Mouse (Mus musculus) liver, embryonic 14.5 days (tissue): ENCODE data around the gene Taf11. TPM values are rescaled to one million over a fixed set of nuclear protein-coding genes. Genes with fewer than 3 reads are reported as not detected.

Experiments used
- ATAC-seq: fragments of 200-750 bp; cut with Nextera tagmentation; 2 replicates; pipeline ENCODE4 v1.8.0; 2017; ENCODE audit warnings: moderate number of reproducible peaks, mild to moderate bottlenecking, moderate library complexity; ENCODE audit not compliant: insufficient read depth
- DNase-seq, 3 experiments: peaks; one replicate each; pipeline ENCODE4 v3.0.0-alpha.2; 2012 to 2013; ENCODE audit warnings: low read depth in 3 of 3, low spot score in 3 of 3
- H3K27ac ChIP-seq: fragments of 300-500 bp; sonication (generic); 2 replicates; pipeline ENCODE4 v1.5.1; 2014; ENCODE audit warnings: moderate library complexity, mild to moderate bottlenecking, control low read depth, inconsistent platforms
- H3K27me3 ChIP-seq: fragments of 300-500 bp; sonication (generic); 2 replicates; pipeline ENCODE4 v1.6.1; 2014; ENCODE audit warnings: mild to moderate bottlenecking, low read length, moderate library complexity; ENCODE audit not compliant: control insufficient read depth, insufficient read depth
- H3K36me3 ChIP-seq: fragments of 300-500 bp; sonication (generic); replicated peaks from 2 replicates; pipeline ENCODE4 v1.6.1; 2014; ENCODE audit warnings: low read depth; ENCODE audit not compliant: control insufficient read depth, insufficient read depth
- H3K4me1 ChIP-seq, 2 experiments: fragments of 200-500 bp in 1 of 2; fragments of 300-500 bp in 1 of 2; sonication (generic) in 1 of 2; replicated peaks; 2 replicates each; pipeline ENCODE4 v1.6.1; 2012 to 2014; ENCODE audit warnings: antibody characterized with exemption in 1 of 2, inconsistent platforms in 1 of 2, low read length in 1 of 2; ENCODE audit not compliant: control insufficient read depth in 2 of 2, insufficient read depth in 2 of 2
- H3K4me2 ChIP-seq: fragments of 300-500 bp; sonication (generic); 2 replicates; pipeline ENCODE4 v1.6.1; 2014; ENCODE audit warnings: low read depth, mild to moderate bottlenecking, control low read depth, moderate library complexity
- H3K4me3 ChIP-seq, 2 experiments: fragments of 200-500 bp in 1 of 2; fragments of 300-500 bp in 1 of 2; sonication (generic) in 1 of 2; 2 replicates each; pipeline ENCODE4 v1.5.1; 2012 to 2014; ENCODE audit warnings: low read depth in 2 of 2, low read length in 2 of 2, mild to moderate bottlenecking in 2 of 2, control low read depth in 1 of 2, inconsistent platforms in 1 of 2, moderate library complexity in 1 of 2; ENCODE audit not compliant: insufficient read depth in 1 of 2
- H3K9ac ChIP-seq: fragments of 300-500 bp; sonication (generic); replicated peaks from 2 replicates; pipeline ENCODE4 v1.6.1; 2014; ENCODE audit warnings: mild to moderate bottlenecking, control low read depth, moderate library complexity
- H3K9me3 ChIP-seq: fragments of 300-500 bp; sonication (generic); 2 replicates; pipeline ENCODE4 v1.6.1; 2016; ENCODE audit warnings: low read length, mixed read lengths; ENCODE audit not compliant: control insufficient read depth
- CTCF ChIP-seq: IDR thresholded peaks from 2 replicates; pipeline ENCODE4 v1.5.1; 2016; ENCODE audit warnings: antibody characterized with exemption, low read depth, control low read depth
- EP300 ChIP-seq: IDR thresholded peaks from 2 replicates; pipeline ENCODE4 v1.6.1; 2016; ENCODE audit warnings: antibody characterized with exemption, low read depth
- WGBS: fragments of 180-500 bp; shearing (Covaris S2); extraction: QIAGEN DNeasy Blood & Tissue Kit; methylation state at CpG from one replicate; pipeline ENCODE4 v1.1.7; 2014; ENCODE audit not compliant: insufficient replicate concordance; 5-methylcytosine and 5-hydroxymethylcytosine counted together
- polyA plus RNA-seq, 2 experiments: library from polyadenylated mRNA; depleted of rRNA in 1 of 2; stranded (reverse) in 1 of 2; unstranded in 1 of 2; fragments of >200 nt; fragmentation: Nextera tagmentation in 1 of 2; extraction: Ambion mirVana in 1 of 2; gene quantifications; 2 replicates each; pipeline versions ENCODE4 v1.2.1 to v1.2.3; 2012 to 2014

Taf11 gene
- polyA plus RNA-seq, 2 experiments: 16.9 to 24.1 TPM

DNA sequence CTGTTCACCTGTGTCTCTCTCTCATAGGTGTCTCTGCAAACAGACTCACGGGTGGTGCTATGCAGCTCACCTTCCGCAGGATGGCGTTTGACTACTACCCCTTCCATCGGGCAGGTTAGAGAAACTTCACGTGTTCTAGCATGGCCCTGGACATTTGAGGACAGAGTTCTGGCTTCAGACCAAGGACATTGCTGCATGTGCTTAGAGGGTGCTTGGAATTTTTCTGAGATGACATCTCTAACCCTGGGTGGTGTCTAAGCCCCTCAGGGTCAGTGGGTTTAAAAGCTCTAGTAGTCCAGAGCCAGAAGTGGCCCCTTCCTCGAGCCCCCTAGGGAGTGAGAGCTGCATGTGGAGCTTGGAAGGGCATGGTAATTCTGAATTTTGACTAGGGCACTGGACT lies 25.6 kb downstream of the Taf11 start:
- no peak for ATAC-seq
- TF ChIP-seq EP300: no peak
- TF ChIP-seq CTCF: no peak

GRCm38 (mm10) chr17:27883129-27883528 lies 26.5 kb downstream of the Taf11 start:
- DNase-seq: no peak
- 81% methylated on average over 8 of the region's 8 CpGs for WGBS
- H3K27ac ChIP-seq: no peak overlapping the region
- ATAC-seq: no peak
- no peaks in the 10 kb centered on the region for H3K4me1 ChIP-seq
- H3K36me3 ChIP-seq: peaks cover 11% of the 10 kb centered on the region; the same call in 1 of the 2 replicates
- no peaks in the 10 kb centered on the region for H3K27me3 ChIP-seq
- no peaks in the 10 kb centered on the region for H3K9me3 ChIP-seq
- no peak overlapping the region for H3K4me3 ChIP-seq
- no peak overlapping the region for H3K9ac ChIP-seq
- TF ChIP-seq EP300 (no peak), CTCF (no peak)
- H3K4me2 ChIP-seq: no peak overlapping the region

More for the DNA sequence above, 25.6 kb downstream of the Taf11 start:
- Histone ChIP-seq H3K27ac (no peak overlapping the region), H3K27me3 (no peaks in the 10 kb centered on the region), H3K36me3 (peaks cover 11% of the 10 kb centered on the region; the same call in 1 of the 2 replicates), H3K4me2 (no peak overlapping the region), H3K9me3 (no peaks in the 10 kb centered on the region), H3K9ac (no peak overlapping the region), H3K4me3 (no peak overlapping the region), H3K4me1 (no peaks in the 10 kb centered on the region)
- no peak for DNase-seq
- 76% methylated on average over 6 of the region's 6 CpGs for WGBS

- H3K27me3 ChIP-seq: no peaks in the 10 kb centered on the region
- ATAC-seq: no peak
- no peak overlapping the region for H3K27ac ChIP-seq
Observed at GRCm38 (mm10) chr17:27881518-27881917, 28.1 kb downstream of the Taf11 start.

GRCm38 (mm10) chr17:27874510-27874909 lies 35.1 kb downstream of the Taf11 start:
- TF ChIP-seq EP300 (peak; percentile 52), CTCF (no peak)
- Histone ChIP-seq H3K9me3 (no peaks in the 10 kb centered on the region), H3K27me3 (no peaks in the 10 kb centered on the region), H3K27ac (peak overlapping the region; percentile 25), H3K36me3 (no peaks in the 10 kb centered on the region; the same call in 1 of the 2 replicates), H3K4me2 (peak overlapping the region; percentile 53), H3K4me3 (no peak overlapping the region), H3K4me1 (peaks cover 17% of the 10 kb centered on the region in 2 experiments), H3K9ac (peak overlapping the region; percentile 16; the same call in 1 of the 2 replicates)
- WGBS: 14% methylated on average over 5 of the region's 5 CpGs
- DNase-seq: peak in 1 of 3 experiments; percentile 45
- ATAC-seq: peak; percentile 87

More at GRCm38 (mm10) chr17:27881518-27881917, 28.1 kb downstream of the Taf11 start:
- H3K4me1 ChIP-seq: no peaks in the 10 kb centered on the region
- H3K4me2 ChIP-seq: no peak overlapping the region
- H3K36me3 ChIP-seq: peaks cover 9% of the 10 kb centered on the region; the same call in 1 of the 2 replicates
- no peak for DNase-seq
- no peaks in the 10 kb centered on the region for H3K9me3 ChIP-seq
- 76% methylated on average over 11 of the region's 11 CpGs for WGBS
- no peak for TF ChIP-seq EP300
- peak; percentile 65 for TF ChIP-seq CTCF
- H3K4me3 ChIP-seq: no peak overlapping the region
- H3K9ac ChIP-seq: no peak overlapping the region

DNA sequence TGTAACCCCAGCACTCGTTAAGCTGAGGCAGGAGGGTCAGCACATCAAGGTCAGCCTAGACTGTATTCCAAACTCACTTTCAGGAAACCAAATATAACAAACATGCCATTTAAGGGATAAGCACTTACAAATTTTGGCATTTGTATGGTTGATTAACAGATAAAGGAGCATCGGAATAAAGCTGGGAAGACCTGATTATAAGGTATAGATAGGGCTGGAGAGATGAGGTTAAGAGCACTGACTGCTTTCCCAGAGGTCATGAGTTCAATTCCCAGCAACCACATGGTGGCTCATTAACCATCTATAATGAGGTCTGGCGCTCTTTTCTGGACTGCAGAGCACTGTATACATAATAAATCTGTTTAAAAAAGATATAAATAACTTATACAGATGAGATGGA lies 36.1 kb downstream of the Taf11 start:
- Histone ChIP-seq H3K4me1 (peaks cover 17% of the 10 kb centered on the region in 2 experiments), H3K9me3 (no peaks in the 10 kb centered on the region), H3K27ac (no peak overlapping the region; the same call in 1 of the 2 replicates), H3K9ac (no peak overlapping the region), H3K27me3 (no peaks in the 10 kb centered on the region), H3K36me3 (no peaks in the 10 kb centered on the region), H3K4me3 (no peak overlapping the region), H3K4me2 (no peak overlapping the region)
- WGBS: 63% methylated on average over 3 of the region's 3 CpGs
- ATAC-seq (no peak), DNase-seq (no peak)
- TF ChIP-seq EP300 (no peak), CTCF (no peak)
